Mouse (Mus musculus): ENCODE data around the gene Pola2. TPM values are rescaled to one million over a fixed set of nuclear protein-coding genes. Genes with fewer than 3 reads are reported as not detected.
A peak's percentile ranks its signal among the peaks of the same experiment; 100 is the strongest.

Pola2 gene
- polyA plus RNA-seq, 1 experiment from 2014 or later, result 72.3 TPM

GRCm38 (mm10) chr19:5964804-5965203 is 802 bp upstream of the Pola2 start:
- Histone ChIP-seq H3K4me2 (peak overlapping the region; percentile 81), H3K4me3 (peak overlapping the region; percentile 72), H3K36me3 (no peaks in the 10 kb centered on the region; the same call in 1 of the 2 replicates), H3K27me3 (no peaks in the 10 kb centered on the region), H3K4me1 (peaks cover 26% of the 10 kb centered on the region), H3K27ac (no peak overlapping the region), H3K9ac (peak overlapping the region; percentile 79), H3K9me3 (no peaks in the 10 kb centered on the region)
- WGBS, result 82% methylated on average over 2 of the region's 2 CpGs
- no peak for ATAC-seq (ENCODE audit: borderline replicate concordance, extremely low read depth, low FRiP score, low TSS enrichment)

DNA sequence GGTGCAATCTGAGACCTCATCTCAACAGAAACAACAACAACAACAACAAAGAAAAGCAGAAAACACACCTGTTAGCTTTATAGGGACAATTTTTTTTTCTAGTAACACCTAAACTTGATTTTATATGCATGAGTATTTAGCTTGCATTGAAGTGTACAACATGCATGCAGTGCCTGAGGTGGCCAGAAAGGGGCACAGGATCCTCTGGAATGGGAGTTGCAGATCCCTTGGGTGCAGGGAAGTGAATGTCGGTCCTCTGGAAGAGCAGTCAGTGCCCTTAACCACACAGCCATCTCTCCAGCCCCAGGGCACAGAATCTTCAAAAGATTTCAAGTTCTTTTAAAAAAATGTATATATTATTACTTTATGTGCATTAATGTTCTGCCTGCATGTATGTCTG is 1.4 kb downstream of the Pola2 start:
- Histone ChIP-seq H3K9me3 (no peaks in the 10 kb centered on the region), H3K4me2 (peak overlapping the region; percentile 81), H3K4me3 (peak overlapping the region; percentile 72), H3K36me3 (peaks cover 19% of the 10 kb centered on the region), H3K27ac (no peak overlapping the region), H3K27me3 (no peaks in the 10 kb centered on the region), H3K4me1 (peaks cover 26% of the 10 kb centered on the region), H3K9ac (peak overlapping the region; percentile 79)
- ATAC-seq (ENCODE audit: borderline replicate concordance, extremely low read depth, low FRiP score, low TSS enrichment), result no peak
- 9% methylated on average over 1 of the region's 1 CpGs for WGBS

- H3K27ac ChIP-seq, result no peak overlapping the region
- no peak overlapping the region for H3K4me3 ChIP-seq
- no peak for ATAC-seq (ENCODE audit: borderline replicate concordance, extremely low read depth, low FRiP score, low TSS enrichment)
- H3K4me2 ChIP-seq, result no peak overlapping the region
- H3K9me3 ChIP-seq, result no peaks in the 10 kb centered on the region
- H3K36me3 ChIP-seq, result peaks cover 53% of the 10 kb centered on the region
- H3K9ac ChIP-seq, result no peak overlapping the region
- WGBS, result 82% methylated on average over 5 of the region's 5 CpGs
- peaks cover 28% of the 10 kb centered on the region for H3K4me1 ChIP-seq
- H3K27me3 ChIP-seq, result no peaks in the 10 kb centered on the region
Observed at GRCm38 (mm10) chr19:5957371-5957770, 6.6 kb downstream of the Pola2 start.

DNA sequence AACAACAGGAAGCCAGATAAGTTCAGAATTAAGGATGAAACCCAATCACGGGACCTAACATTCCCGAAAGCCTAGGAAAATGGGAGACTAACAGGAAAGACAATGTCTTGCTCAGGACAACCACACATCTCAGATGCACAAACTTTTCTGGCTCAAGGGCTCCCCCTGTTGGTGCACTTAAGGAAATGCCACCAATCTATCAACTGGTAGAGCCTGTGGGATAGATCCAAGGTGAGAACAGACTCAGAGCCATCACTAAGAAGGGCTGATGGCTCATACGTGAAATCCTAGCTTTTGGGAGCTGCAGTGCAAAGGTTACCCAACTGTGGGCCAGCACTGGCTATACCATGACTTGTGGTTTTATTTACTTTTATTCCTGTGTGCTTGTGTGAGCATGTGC is 7.3 kb downstream of the Pola2 start:
- Histone ChIP-seq H3K36me3 (peaks cover 54% of the 10 kb centered on the region), H3K9me3 (no peaks in the 10 kb centered on the region), H3K4me3 (no peak overlapping the region), H3K9ac (no peak overlapping the region), H3K27me3 (no peaks in the 10 kb centered on the region), H3K4me1 (peaks cover 22% of the 10 kb centered on the region), H3K4me2 (peak overlapping the region; percentile 41; the same call in 1 of the 2 replicates), H3K27ac (peak overlapping the region; percentile 22; the same call in 1 of the 2 replicates)
- ATAC-seq (ENCODE audit: borderline replicate concordance, extremely low read depth, low FRiP score, low TSS enrichment), result peak; percentile 39; the same call in 1 of the 2 replicates
- 13% methylated on average over 3 of the region's 3 CpGs for WGBS

DNA sequence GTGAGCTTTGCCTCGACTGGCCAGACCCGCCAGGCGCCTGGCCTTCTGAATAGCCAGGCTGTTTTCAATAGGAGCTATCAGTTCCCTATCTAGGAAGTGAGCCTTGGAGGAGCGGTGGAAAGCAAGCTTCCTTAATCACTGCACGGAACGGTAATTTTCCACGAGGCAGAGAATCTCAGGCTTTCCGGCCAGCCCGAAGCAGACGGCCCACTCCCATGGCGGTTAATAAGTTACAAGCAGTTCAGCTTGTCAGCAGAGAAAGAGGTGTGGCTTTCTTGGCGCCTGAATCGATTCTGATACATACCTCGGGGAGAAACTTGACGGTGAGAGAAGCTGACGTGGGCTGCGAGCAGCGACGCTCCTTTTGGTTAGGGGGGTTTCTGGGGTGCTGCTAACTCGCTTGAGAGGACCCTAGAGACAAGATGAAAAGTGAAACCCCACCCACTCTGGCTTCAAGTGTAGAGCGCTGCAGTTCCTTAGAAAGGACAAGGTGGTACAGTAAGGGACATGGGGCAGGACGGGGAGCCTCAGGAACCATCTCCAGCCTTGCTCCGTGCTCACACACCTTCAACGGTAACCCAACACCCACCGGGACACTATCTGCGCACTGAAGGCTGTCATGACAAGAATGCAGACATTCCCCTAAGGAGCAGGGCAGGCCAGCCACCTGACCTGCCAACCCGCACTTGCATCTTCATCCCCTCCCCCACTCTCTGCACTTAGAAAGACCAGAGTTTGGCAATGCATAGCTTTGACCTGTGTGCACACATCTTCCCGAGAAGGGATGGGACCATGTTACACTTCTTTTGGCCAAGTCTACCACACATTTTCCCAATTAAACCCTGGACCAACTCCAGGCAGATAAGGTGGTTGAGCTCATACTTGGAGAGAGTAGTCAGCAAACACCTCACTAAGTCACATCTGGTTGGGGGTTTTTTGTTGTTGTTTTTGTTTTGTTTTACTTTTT is 8.0 kb downstream of the Pola2 start:
- Histone ChIP-seq H3K36me3 (peaks cover 61% of the 10 kb centered on the region), H3K4me2 (peak overlapping the region; percentile 41), H3K27me3 (no peaks in the 10 kb centered on the region), H3K4me3 (peak overlapping the region; percentile 10; the same call in 1 of the 2 replicates), H3K9ac (no peak overlapping the region), H3K9me3 (no peaks in the 10 kb centered on the region), H3K4me1 (peaks cover 20% of the 10 kb centered on the region), H3K27ac (peak overlapping the region; percentile 57)
- peak; percentile 16; the same call in 1 of the 2 replicates for ATAC-seq (ENCODE audit: borderline replicate concordance, extremely low read depth, low FRiP score, low TSS enrichment)
- 46% methylated on average over 28 of the region's 28 CpGs for WGBS

- Histone ChIP-seq H3K27ac (0 out of 2 replicates have a peak overlapping the region, but pooled peaks have one; percentile 4), H3K4me1 (peaks cover 20% of the 10 kb centered on the region), H3K4me3 (no peak overlapping the region), H3K27me3 (no peaks in the 10 kb centered on the region), H3K9ac (no peak overlapping the region), H3K36me3 (peaks cover 72% of the 10 kb centered on the region), H3K9me3 (no peaks in the 10 kb centered on the region), H3K4me2 (no peak overlapping the region)
- 89% methylated on average over 10 of the region's 10 CpGs for WGBS
- ATAC-seq (ENCODE audit: borderline replicate concordance, extremely low read depth, low FRiP score, low TSS enrichment), result no peak
Observed at GRCm38 (mm10) chr19:5954936-5955335, 9.1 kb downstream of the Pola2 start.

DNA sequence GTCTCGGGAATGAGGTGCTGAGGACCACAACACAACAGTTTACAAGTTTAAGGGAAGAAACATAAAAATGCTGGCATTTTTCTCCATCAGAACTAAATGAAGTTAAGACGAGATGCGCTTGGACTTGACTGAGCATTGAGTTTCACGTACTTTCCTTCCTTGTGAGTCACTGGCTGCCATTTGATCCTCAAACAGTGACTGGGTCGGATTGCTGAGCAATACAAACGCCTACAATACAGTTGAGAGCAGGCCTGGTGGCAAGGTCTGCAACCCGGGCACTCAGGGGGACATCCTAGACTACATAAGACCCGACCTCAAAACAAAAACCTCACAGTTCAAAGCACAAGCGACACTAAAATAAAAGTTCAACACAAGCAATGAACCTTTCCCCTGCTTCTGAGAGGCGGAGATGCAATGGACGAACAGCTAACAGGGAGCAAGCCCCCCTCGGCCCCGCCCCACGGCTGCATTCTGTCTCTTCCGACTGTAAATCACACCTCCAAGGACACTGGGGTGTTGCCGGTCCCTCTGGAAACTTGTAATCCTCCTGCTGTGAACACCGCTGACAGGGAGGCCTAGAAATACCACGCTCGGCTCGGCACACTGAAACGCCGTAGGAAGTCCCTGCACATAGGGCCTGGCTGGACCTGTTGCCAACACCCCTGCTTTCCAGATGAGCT is 9.8 kb downstream of the Pola2 start:
- Histone ChIP-seq H3K9me3 (no peaks in the 10 kb centered on the region), H3K36me3 (peaks cover 71% of the 10 kb centered on the region), H3K27ac (no peak overlapping the region), H3K4me3 (no peak overlapping the region), H3K27me3 (no peaks in the 10 kb centered on the region), H3K4me1 (peaks cover 20% of the 10 kb centered on the region), H3K9ac (no peak overlapping the region), H3K4me2 (no peak overlapping the region)
- WGBS, result 83% methylated on average over 22 of the region's 22 CpGs
- no peak for ATAC-seq (ENCODE audit: borderline replicate concordance, extremely low read depth, low FRiP score, low TSS enrichment)

GRCm38 (mm10) chr19:5953201-5953770 is 10.7 kb downstream of the Pola2 start:
- no peak overlapping the region for H3K4me2 ChIP-seq
- ATAC-seq (ENCODE audit: borderline replicate concordance, extremely low read depth, low FRiP score, low TSS enrichment), result no peak
- no peaks in the 10 kb centered on the region for H3K27me3 ChIP-seq
- 88% methylated on average over 19 of the region's 19 CpGs for WGBS
- no peaks in the 10 kb centered on the region for H3K9me3 ChIP-seq
- H3K27ac ChIP-seq, result peak overlapping the region; percentile 67; the same call in 1 of the 2 replicates
- H3K9ac ChIP-seq, result no peak overlapping the region
- peaks cover 20% of the 10 kb centered on the region for H3K4me1 ChIP-seq
- H3K36me3 ChIP-seq, result peaks cover 70% of the 10 kb centered on the region
- H3K4me3 ChIP-seq, result no peak overlapping the region

DNA sequence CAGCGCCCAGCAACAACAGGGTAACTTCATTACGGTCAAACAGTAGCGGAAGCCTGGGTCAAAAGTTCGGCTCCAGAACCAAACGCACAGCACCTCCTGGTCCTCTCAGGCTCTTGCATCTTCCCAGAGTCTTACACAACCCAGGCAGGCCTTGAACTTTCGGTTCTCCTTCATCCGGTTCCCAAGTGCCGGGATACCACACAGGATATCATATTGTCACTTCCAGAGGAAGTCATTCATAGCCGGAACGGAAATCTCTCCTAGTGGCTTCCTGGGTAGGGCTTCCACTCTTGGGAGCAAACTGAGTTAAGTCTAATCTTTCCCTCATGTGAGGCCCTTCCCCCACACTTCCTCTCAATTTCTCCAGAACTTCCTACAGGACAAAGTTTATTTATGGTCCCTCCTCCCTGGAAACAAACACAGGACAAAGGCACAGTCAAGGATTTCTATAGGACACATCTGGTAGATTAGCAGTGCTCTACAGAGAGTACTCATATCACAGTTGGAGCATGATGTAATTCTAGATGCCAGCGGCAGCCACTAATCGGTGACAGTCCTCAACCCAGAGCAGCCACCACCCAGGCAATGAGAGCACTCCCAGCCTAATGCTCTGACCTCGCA is 11.8 kb downstream of the Pola2 start:
- Histone ChIP-seq H3K9me3 (no peaks in the 10 kb centered on the region), H3K9ac (no peak overlapping the region), H3K4me2 (peak overlapping the region; percentile 5; the same call in 1 of the 2 replicates), H3K27me3 (no peaks in the 10 kb centered on the region), H3K36me3 (peaks cover 71% of the 10 kb centered on the region), H3K4me1 (peaks cover 20% of the 10 kb centered on the region), H3K27ac (peak overlapping the region; percentile 67), H3K4me3 (no peak overlapping the region)
- WGBS, result 69% methylated on average over 13 of the region's 13 CpGs
- peak; percentile 46; the same call in 1 of the 2 replicates for ATAC-seq (ENCODE audit: borderline replicate concordance, extremely low read depth, low FRiP score, low TSS enrichment)

GRCm38 (mm10) chr19:5951631-5952030 is 12.4 kb downstream of the Pola2 start:
- Histone ChIP-seq H3K36me3 (peaks cover 67% of the 10 kb centered on the region), H3K9ac (no peak overlapping the region), H3K27me3 (no peaks in the 10 kb centered on the region), H3K9me3 (no peaks in the 10 kb centered on the region), H3K4me1 (peaks cover 21% of the 10 kb centered on the region), H3K4me2 (peak overlapping the region; percentile 5; the same call in 1 of the 2 replicates), H3K4me3 (no peak overlapping the region), H3K27ac (peak overlapping the region; percentile 48; the same call in 1 of the 2 replicates)
- WGBS, result 82% methylated on average over 16 of the region's 16 CpGs
- no peak for ATAC-seq (ENCODE audit: borderline replicate concordance, extremely low read depth, low FRiP score, low TSS enrichment)

GRCm38 (mm10) chr19:5950218-5950617 is 13.8 kb downstream of the Pola2 start:
- no peaks in the 10 kb centered on the region for H3K9me3 ChIP-seq
- H3K4me1 ChIP-seq, result peaks cover 22% of the 10 kb centered on the region
- WGBS, result 94% methylated on average over 11 of the region's 11 CpGs
- H3K36me3 ChIP-seq, result peaks cover 68% of the 10 kb centered on the region
- no peak overlapping the region for H3K9ac ChIP-seq
- no peak for ATAC-seq (ENCODE audit: borderline replicate concordance, extremely low read depth, low FRiP score, low TSS enrichment)
- no peak overlapping the region for H3K27ac ChIP-seq
- H3K27me3 ChIP-seq, result no peaks in the 10 kb centered on the region
- H3K4me2 ChIP-seq, result no peak overlapping the region
- H3K4me3 ChIP-seq, result no peak overlapping the region

All from lung, embryonic 15.5 days (tissue).